Mouse (Mus musculus) cerebellum, postnatal 36 days (tissue): ENCODE results near the gene D930007J09Rik.

Experiments
- DNase-seq, 2 experiments: peaks; one replicate each; pipeline ENCODE4 v3.0.0; 2021 to 2022; ENCODE audit warnings: mixed read lengths in 2 of 2

The D930007J09Rik gene

DNA sequence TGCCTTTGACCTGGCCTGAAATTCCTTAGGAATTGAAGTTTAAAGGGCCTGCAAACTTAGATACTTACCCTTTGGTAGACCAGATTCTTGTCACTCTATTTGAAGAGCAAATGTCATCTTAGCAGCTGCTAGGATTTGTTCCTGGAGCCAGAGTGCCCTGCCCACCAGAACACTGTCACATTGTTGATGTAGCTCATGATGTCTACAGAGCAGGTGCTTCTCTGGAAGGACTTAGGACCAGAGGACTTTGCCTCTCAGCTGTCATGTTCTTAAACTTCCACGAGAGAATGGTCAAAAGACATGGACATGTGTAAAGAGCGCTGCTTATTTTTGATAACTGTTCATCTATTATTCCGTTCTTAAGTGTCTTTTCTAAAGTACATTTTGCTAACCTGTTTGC is 16.6 kb upstream of the D930007J09Rik start:
- no peak for DNase-seq

DNA sequence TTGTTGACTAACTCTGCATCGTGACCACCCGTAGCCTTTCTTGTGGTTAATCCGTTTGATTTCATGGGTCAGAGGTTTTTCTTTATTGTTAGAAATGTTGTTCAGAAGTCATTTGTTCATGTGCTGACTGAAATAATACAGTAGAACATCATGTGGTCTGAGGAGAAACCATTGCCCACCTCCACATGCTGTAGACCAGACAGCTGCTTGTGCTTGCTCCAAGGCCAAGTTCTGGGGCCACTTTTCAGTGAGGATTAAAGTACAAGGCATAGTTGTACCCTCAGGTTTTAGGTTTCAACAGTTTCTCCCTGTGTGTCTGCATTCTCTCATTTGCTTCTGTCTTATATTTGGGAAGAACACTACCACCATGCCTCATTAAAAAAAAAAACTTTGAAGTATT is 5.0 kb upstream of the D930007J09Rik start:
- DNase-seq = no peak

DNA sequence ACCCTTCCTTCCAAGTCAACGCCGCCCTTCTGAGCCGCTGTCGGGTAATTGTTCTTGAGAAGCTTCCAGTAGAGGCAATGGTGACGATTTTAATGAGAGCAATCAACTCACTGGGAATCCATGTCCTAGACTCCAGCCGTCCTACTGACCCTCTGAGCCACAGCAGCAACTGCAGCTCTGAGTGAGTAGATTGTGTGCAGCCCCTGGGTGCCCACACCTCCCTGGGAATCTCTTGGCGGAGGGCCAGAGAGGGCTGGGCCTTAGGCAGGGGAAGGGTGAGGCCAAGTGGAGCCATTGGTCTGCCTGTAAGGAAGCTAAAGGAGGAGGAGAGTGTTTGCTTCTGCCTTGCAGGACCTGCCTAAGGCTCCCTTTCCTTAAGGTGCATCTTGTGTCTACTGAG is 4.2 kb upstream of the D930007J09Rik start:
- peak in 1 of 2 experiments; percentile 14 for DNase-seq

DNA sequence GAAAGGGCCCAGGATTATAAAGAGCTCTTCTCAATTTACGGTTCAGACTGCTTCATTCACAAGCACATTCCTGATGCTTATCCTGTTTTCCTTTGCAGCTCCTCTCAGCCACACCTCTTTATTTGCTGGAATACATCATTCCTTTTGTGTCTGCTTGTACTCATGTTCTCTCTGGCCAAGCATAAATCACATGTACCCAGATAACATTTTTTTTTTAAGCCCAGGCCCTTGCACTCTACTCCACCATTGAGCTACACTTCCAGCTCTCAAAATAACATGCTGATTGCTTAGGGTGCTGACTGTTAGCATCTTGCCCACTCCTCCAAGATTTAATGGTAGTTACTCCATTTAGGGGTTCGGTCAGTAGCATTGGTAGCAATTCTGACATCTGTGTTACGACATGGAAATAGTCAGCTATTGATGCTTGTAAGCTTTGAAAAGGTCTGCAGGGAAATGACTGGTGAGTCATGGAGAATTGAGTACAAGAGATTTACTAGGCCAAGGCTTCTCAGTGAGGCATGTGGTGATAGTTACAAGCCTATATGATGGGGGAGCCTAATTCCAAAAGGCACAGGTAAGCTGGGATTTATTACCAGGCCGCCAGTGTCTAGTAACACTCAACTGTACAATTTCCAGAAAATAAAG is 1.2 kb upstream of the D930007J09Rik start:
- DNase-seq = no peak

DNA sequence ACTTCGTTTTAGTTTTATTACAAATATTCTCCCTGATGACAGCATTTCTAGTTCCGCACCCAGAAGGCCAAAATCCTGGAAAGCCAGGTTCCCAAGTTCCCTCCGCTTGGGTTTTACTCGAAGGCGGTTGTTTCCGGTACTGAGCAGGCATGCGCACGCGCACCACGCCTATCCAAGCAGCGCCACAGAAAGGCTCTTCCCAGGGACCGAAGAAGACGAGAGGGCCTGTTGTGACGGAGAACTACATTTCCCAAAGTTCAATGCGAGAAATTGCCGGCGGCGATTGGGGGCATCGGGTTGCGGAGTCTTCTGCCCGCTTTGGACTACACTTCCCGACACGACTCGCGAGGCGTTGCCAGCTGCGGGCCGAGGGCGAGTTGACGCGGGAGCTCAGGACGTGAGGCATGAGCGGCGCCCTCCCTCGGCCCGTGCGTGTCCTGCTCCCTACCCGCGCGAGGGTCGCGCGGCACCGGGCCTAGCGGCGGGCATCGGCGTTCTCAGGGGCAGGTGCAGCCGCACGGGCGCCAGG is 892 bp downstream of the D930007J09Rik start, which contains the start of gene Wrnip1:
Gene Wrnip1 (plus strand): TSS at position 346 of the 529 bp plus-strand sequence.
- peak; percentile 96 to 97 for DNase-seq

DNA sequence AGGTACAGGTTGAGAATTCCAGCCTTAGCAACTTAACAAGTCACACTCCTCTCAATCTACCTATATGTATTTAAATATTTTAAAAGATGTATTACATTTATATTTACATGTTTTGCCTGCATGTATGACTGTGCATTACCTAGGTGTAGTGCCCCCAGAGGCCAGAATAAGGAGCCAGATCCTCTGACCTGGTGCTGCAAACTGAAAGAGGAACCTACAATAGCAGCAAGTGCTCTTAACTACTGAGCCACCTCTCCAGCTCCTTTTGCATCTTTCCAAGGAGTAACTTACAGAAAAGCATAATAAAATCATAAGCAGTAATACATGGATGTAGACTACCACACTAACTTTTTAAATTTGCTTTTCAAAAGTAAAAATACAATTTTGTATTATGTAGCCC is 1.8 kb downstream of the D930007J09Rik start:
- DNase-seq = no peak

DNA sequence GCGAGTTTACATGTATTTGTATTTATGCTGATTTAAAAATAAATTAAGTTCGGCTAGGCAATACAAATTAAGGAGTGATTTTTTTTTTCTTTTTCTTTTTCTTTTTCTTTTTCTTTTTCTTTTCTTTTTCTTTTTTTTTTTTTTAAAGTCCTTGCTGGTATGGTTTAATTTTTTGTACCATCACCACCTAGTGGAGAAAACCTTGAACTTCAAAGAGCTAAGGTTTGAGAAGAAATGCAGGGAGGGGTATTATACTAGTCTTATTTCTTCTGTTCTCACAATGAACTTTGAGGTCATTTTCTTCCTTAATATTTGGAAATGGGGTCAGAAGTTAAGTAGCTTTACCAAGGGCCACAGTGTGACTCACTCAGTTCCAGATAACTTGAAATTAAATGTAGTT is 3.5 kb downstream of the D930007J09Rik start:
- no peak for DNase-seq

DNA sequence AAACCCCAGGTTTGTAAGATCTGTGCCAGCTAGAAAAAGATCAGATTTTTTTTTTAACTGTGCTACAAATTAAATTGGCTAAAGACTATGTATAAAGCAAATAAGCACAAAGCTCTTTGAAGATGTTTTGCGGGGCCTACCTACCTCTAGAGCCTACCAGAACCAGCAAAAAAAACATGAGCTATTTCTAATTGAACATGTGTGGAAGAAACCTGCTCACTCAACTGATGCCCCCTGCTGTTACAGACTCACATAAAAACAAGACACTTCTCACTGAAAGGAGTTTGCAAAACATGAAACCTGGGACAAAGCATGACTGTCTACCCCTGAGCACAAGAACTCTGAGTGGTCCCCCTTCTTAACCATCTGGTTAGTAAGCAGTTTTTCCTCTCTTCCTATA is 5.6 kb downstream of the D930007J09Rik start:
- DNase-seq = no peak

DNA sequence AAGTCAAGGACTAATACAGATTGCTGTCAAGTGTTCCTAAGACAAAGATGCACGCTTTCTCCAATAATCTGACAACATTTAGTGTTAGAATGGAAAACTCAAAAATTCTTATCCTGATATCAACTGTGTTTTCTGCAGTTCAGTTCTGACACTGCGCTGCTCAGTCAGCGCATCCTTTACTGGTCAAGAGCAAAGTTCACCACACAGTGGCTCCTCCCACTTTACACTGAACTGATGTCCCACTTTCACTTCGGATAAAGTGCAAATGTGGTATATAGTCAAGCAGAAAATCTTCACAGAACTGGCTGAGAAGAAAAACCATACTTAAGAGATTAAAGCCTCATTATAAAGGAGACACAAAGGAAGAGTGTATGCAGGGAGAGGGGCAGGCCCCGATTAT is 7.5 kb downstream of the D930007J09Rik start:
- no peak for DNase-seq

DNA sequence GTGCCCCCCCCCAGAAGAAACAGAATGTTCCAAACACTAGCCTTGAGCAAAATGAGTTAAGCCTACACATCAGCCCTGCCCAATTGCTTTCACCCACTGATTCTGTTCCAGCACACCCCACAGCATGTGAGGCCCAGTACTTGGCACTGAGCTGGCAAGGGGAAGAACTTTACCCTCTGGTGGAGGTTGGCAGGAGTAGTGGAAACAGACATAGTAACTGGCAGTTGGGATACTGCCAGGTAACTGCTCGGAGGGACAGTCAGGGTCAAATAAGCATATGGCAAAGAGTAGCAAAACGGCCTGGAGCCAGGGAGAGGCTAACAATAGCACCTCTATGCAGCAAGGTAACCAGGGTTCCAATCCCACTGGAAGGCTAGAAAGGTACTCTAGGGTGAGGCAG is 8.0 kb downstream of the D930007J09Rik start:
- DNase-seq = no peak

DNA sequence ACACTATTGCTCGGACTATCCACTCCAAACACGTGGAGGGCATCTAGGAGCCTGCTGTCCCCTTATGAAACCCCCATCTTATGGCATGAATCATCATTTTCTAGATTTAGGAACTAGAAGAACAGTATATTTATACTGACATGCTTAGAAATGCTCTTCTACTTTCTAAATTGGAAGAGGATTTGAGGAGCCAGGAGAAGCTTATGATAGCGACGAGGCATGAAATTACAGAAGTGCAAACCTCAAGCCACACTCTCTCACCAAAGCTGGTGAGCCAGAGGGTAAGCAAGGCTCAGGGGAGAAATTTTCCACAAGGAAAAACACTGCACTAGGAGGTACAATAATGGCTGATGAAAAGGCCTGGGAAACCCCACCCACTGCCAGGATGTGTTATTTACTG is 12.9 kb downstream of the D930007J09Rik start:
- DNase-seq = no peak

DNA sequence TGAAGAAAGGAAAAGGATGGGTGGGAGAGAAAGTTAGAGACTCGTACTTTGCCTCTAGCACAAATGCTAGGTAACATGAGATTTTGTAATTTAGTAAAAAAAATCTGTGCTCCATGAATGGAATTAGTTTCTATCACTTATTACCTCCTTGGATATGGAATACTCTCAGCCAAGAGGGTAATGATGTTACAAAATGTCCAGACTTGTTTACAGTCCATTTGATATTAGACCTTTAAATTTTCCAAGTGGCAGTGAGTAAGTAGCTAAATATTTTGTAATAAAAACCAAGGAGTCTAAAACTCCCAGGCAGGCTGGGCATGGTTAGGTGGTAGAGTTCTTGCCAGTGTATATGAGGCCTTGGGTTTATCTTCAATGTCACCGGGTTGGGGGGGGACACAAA is 15.1 kb downstream of the D930007J09Rik start:
- no peak for DNase-seq

DNA sequence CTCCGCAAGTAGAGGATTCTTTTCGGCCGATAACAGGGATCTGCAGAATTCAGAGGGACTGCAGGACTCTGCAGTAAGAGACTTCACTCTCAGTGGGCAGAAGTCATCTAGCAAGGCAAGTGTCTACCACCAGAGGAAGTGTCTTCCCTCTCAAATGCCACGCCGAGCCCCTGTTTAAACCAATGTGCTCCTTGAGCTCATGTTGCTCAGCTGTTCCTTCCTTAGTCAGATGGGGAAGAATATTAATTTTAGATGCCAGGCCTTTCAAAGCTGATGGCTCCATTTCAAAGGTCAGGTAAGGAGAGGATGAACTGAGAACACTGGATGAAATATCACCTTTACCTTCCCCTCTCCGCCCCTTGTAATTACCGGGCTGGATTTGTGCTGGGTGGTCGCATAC is 18.8 kb downstream of the D930007J09Rik start, which contains the start of gene Mylk4:
Gene Mylk4 (minus strand): TSS at position 139 of the 400 bp plus-strand sequence.
- no peak for DNase-seq

DNA sequence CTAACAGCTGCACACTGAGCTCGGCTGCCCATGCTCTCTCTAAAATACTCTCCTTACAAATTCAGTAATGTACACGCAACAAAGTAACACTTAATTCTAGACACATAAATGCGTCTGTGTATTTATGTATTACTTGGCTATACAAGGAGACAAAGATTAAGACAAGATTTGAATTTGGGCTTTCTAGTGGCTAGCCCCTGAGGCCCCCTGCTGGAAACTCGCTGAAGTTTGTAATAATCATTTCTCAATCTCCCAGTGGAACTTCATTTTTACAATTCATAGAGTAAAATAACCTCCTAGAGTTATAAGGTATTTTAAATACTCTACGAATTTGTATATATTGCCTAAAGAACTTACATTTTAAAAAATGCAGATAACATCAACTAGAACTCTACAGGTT is 19.6 kb downstream of the D930007J09Rik start:
- no peak for DNase-seq

DNA sequence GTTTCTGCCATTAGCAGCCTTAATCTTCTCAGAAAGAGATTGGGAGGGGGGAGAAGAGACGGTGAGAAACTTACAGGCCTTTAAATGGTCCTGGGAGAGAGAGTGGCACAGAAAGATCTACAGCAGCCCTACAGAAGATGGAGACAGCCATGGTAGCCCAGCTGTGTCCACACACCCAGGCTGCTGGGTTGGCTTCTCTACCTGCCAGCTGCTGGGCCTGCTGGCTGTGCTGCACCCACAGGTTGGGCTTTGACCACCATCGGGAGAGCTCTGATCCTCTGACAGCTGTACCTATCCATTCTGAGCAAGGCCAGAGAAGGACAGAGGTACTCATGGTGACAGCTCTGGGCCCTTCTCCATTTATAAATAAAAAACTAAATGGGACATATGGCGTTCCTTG is 23.8 kb downstream of the D930007J09Rik start:
- no peak for DNase-seq

DNA sequence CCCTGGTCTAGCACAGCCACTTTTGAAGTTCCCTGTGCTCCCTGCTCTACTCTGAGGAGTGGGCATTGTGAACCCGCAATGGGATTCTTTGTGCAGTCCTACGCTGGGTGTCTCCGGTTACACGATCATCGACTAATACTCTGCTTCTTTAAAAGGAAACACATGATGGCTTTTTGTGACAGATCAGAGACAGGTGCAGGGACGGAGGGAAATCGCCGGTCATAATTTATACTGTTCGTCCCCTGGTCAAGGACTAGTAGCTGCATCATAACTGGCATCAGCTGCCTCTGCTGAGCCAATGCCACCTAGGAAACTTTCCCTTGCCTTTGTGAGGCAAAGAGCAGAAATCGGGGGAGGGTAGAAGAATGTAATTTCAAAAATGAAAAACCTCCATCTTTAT is 26.3 kb downstream of the D930007J09Rik start:
- DNase-seq = no peak

DNA sequence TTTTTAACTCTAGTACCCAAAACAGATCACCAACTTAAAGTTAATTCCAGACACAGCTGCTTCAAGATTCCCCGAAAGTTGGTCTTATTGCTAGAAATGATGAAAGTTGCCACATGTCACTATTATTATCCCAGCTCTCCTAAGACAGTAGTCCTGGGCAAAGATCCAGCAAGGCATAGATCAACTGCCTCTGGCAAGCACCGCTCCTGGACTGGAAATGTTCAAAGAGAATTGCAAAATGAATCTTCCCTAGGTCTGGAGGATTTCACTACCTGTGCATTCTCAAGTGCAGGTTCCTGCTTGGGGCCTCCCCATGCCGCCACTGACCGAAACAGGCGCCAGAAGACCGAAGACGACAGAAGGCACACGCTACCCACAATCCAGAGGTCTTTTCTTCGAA is 26.8 kb downstream of the D930007J09Rik start:
- no peak for DNase-seq

DNA sequence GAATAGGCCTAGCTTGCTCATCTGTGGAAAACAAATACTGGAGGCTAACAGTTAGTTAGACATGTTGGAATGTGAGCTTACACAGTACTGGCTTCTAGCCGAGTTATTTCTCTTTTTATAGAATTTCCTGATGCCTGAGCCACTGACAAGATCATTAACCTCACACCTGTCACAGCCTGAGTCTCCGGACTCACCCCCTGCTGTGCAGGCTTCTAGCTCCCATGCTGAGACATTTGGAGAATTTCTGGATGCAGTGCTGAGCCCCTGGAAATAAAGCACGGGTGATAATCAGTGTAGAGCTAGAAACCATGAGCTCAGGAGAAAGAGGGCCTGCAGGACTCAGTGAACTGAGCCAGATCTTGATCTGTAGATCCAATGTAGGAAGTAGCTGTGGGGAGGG is 32.7 kb downstream of the D930007J09Rik start:
- peak; percentile 3 to 6 for DNase-seq

DNA sequence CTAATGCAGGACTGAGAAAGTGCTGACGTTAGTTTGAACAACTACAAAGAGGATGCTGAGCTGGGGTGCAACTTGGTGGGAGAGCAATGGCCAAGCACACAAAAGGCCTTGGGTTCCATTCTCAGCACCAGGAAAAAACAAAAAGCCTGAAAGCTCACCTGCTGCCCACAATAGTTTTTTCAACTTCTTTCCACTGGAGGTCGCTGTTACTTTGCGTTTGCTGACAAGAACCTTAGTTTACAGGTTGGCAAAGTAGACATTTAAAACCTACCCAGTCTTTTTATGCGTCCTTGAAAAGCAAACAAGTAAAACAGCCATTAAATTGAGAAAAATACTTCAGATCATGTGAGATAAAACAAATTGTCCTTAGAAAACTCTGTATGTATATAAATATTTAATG is 34.5 kb downstream of the D930007J09Rik start:
- peak in 1 of 2 experiments; percentile 13 for DNase-seq

DNA sequence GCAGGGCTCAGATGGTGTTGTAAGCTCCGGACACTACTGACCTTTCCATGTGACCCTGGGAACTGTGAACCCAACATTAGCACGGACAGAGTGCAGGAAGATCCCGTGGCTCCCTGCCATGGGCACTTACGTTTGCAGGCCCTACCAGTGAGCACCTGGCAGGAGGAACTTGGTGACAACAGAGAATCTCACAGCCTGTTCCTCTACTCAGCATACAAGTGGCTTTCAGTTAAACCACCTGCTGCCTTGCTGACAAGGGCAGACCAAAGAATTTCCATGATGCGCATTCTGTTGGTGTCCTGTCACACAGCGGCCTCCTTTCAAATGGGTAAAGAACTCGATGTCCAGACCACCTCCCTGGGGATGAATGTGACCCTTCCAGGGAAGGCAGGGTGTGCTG is 38.2 kb downstream of the D930007J09Rik start:
- DNase-seq = no peak

DNA sequence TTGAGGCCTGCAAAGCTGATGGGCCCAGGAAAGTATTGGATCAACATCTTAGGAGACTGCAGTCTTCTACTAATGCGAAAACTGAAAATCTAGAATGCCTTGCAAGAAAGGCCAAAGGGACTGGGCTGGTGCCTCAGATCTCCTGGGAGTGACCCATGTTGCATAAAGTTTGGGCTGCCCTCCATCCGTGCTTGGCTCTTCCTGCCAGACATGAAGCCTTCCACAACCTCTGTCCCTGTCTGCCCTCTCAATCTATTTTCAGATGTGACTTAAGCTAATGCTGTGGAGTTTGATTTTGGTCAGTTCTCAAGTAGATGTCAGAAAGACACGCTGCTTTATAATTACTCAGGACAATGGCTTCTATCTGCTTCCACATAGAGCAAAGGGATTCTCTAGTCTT is 39.5 kb downstream of the D930007J09Rik start:
- no peak for DNase-seq

DNA sequence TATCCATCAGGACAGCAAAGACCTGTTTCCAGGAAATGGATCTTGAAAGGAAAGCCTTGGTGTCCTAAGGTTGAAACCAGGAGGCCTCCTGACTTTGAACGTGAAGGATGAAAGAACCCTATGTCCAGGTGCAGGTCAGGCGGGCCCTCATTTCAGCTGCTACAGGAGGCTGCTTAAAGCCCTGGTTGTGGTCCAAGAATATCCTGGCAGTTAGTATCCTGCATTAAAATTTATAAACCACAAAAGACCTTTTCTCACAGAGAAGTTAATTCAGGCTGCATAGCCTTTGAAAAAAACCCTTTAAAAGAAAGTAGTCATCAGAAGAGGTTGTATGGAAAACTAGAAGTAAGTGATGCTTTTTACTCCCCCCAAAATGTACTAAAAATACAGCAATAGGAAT is 41.9 kb downstream of the D930007J09Rik start:
- no peak for DNase-seq

DNA sequence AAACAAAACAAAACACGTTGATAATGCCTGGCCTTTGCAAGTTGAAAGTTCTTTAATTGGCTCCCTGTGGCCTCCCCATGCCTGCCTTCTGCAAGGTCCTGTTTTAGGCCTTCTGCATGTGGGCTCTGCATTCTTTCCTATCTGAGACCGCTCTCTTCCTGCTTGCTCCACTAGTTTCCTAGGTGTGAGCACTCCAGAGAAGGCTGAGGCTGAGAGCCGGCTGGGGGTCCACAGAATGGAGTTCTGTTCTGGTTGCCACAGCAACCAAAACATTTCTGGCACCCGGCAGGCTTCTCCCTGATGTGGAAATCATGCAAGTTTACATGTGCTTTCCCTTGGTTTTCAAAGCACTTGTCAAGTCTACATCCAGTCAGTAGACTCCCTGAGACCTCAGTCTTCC is 43.6 kb downstream of the D930007J09Rik start:
- DNase-seq = no peak
